Mouse (Mus musculus): ENCODE results near the gene Ftl1.
"Not testable (repeated sequence)": the region's sequence is repeated elsewhere in the genome, so short reads cannot be mapped to it uniquely, and the experiment has no call there.

DNA sequence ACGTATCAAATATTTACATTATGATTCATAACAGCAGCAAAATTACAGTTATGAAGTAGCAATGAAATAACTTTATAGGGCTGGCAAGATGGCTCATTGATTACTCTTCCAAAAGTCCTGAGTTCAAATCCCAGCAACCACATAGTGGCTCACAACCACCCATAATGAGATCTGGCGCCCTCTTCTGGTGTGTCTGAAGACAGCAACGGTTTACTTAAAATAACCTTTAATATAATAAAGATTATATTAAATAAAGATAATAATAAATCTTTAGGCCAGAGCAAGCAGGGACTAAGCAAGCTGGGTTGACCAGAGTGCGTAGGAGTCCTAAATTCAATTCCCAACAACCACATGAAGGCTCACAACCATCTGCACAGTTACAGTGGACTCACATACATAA lies 3.2 kb upstream of the Ftl1 start:
- TF ChIP-seq CTCF, POLR2A (IDR thresholded peaks at IDR 0.05; ENCODE audit: insufficient read depth, low read depth, low read length): not testable (repeated sequence)
